In genomic region chr3:31979661-31980060, GRCm38 (mm10) we compare ENCODE assay signal across 33 mouse cellular contexts.
A peak's percentile ranks its signal among the peaks of the same experiment; 100 is the strongest.
DNase-seq lines count a peak whose midpoint lies in the region; ATAC-seq lines count a peak whose summit lies in the region.
"Had no signal": no experiment of that assay in that cellular context is flagged by ENCODE, and none has a peak within 500 bp of the region (broad histone marks: within the 10 kb centered on the region; RNA-seq: fewer than 3 reads in every experiment).

No protein-coding gene starts in this region.

- no peaks in the 10 kb centered on the region for H3K9me3 ChIP-seq in embryonic facial prominence, embryonic 15.5 days (replicated peaks)
- H3K9me3 ChIP-seq: forebrain, embryonic 10.5 days; heart, embryonic 12.5 days; hindbrain, embryonic 13.5 days; limb, embryonic 13.5 days; neural tube, embryonic 12.5 days had no signal

- H3K4me3 ChIP-seq in embryonic facial prominence, embryonic 15.5 days (replicated peaks) = no peak overlapping the region
- H3K4me3 ChIP-seq: forebrain, embryonic 10.5 days; heart, embryonic 12.5 days; hindbrain, embryonic 13.5 days; limb, embryonic 13.5 days; myocyte; neural tube, embryonic 12.5 days had no signal

- no peak overlapping the region for H3K9ac ChIP-seq in embryonic facial prominence, embryonic 15.5 days
- H3K9ac ChIP-seq: heart, embryonic 12.5 days; hindbrain, embryonic 13.5 days; limb, embryonic 13.5 days; liver, postnatal 0 days; neural tube, embryonic 12.5 days had no signal

- H3K27me3 ChIP-seq in embryonic facial prominence, embryonic 15.5 days = no peaks in the 10 kb centered on the region
- H3K27me3 ChIP-seq: CH12.LX; heart, embryonic 12.5 days; hindbrain, embryonic 13.5 days; limb, embryonic 13.5 days; neural tube, embryonic 12.5 days had no signal

- DNase-seq in embryo, embryonic 10 days (ENCODE audit: low spot score) = peak; percentile 23
- no peak for DNase-seq in embryo, embryonic 9.5 days (ENCODE audit: extremely low spot score)
- DNase-seq in ES-CJ7 (ENCODE audit: low read depth, low spot score) = peak; percentile 69
- DNase-seq in embryo, embryonic 10.5 days (ENCODE audit: low spot score) = peak; percentile 29
- DNase-seq in right cerebral cortex, adult 2 months (ENCODE audit: low spot score in 2 of 2) = no peak
- DNase-seq in frontal cortex, postnatal 25 days (ENCODE audit: low spot score in 2 of 2) = no peak
- DNase-seq: adrenal gland, adult 2 months; cerebellum, adult 8-10 months; cerebellum, postnatal 25 days; gastrocnemius, postnatal 14 days; heart, postnatal 4 days; kidney, adult 9 months; kidney, postnatal 14 days; layer of hippocampus, adult 9-11 months; liver, postnatal 0 days; lung, postnatal 36 days; right cerebral cortex, adult 18-20 months; thymus, adult 2 months; thymus, postnatal 36 days had no signal

- H3K4me1 ChIP-seq in embryonic facial prominence, embryonic 15.5 days = no peaks in the 10 kb centered on the region
- H3K4me1 ChIP-seq: heart, embryonic 12.5 days; limb, embryonic 13.5 days; neural tube, embryonic 12.5 days had no signal

- no peak overlapping the region for H3K4me2 ChIP-seq in embryonic facial prominence, embryonic 15.5 days (replicated peaks)
- H3K4me2 ChIP-seq: heart, embryonic 12.5 days; hindbrain, embryonic 13.5 days; limb, embryonic 13.5 days; liver, embryonic 11.5 days; neural tube, embryonic 12.5 days had no signal

- 9% methylated on average over 3 of the region's 3 CpGs for WGBS in embryonic facial prominence, embryonic 15.5 days

- H3K27ac ChIP-seq in embryonic facial prominence, embryonic 15.5 days (replicated peaks) = no peak overlapping the region
- H3K27ac ChIP-seq: forebrain, embryonic 10.5 days; hindbrain, embryonic 13.5 days; limb, embryonic 13.5 days; neural tube, embryonic 12.5 days had no signal

- peak; percentile 24; the same call in 1 of the 2 replicates for ATAC-seq in embryonic facial prominence, embryonic 15.5 days (ENCODE audit: insufficient number of reproducible peaks, low FRiP score, low TSS enrichment, low read depth)
- no peak for ATAC-seq in megakaryocyte progenitor cell, adult 5-6 weeks (replicated peaks; ENCODE audit: poor library complexity)
- ATAC-seq: activated CD4-positive, CD25-positive, alpha-beta regulatory T cell, adult 4 months; forebrain, embryonic 16.5 days; intestine, postnatal 0 days; liver, postnatal 0 days; Patski had no signal

- no peaks in the 10 kb centered on the region for H3K36me3 ChIP-seq in embryonic facial prominence, embryonic 15.5 days
- H3K36me3 ChIP-seq: forebrain, embryonic 10.5 days; heart, embryonic 12.5 days; hindbrain, embryonic 13.5 days; limb, embryonic 13.5 days; neural tube, embryonic 12.5 days had no signal

Comparison
In these comparisons a context has a peak if more than half of its experiments do, and no peak if none do; other contexts are left out.
1. DNase-seq: peak in embryo, embryonic 10 days (single experiment), ES-CJ7 (single experiment) and embryo, embryonic 10.5 days (single experiment); none in embryo, embryonic 9.5 days (single experiment), right cerebral cortex, adult 2 months (0 of 2) and frontal cortex, postnatal 25 days (0 of 2).